Mouse (Mus musculus) lung, adult 2 months (tissue): ENCODE data around the gene Cmtm6. TPM values are rescaled to one million over a fixed set of nuclear protein-coding genes. Genes with fewer than 3 reads are reported as not detected.

Experiments
- DNase-seq: peaks from one replicate; pipeline ENCODE4 v3.0.0; 2022
- H3K4me1 ChIP-seq: fragments of 200-500 bp; 2 replicates; pipeline ENCODE4 v1.6.1; 2011; ENCODE audit warnings: low read length; ENCODE audit not compliant: control insufficient read depth, insufficient read depth
- H3K4me3 ChIP-seq: fragments of 200-500 bp; replicated peaks from 2 replicates; pipeline ENCODE3; 2011; ENCODE audit warnings: low read depth, mild to moderate bottlenecking, control low read depth, low read length; ENCODE audit errors: extremely low read depth
- CTCF ChIP-seq: fragments of 200-500 bp; IDR thresholded peaks from 2 replicates; pipeline ENCODE4 v1.5.1; 2011; ENCODE audit warnings: mild to moderate bottlenecking, low read length, control low read depth; ENCODE audit not compliant: insufficient read depth
- POLR2A ChIP-seq: fragments of 200-500 bp; IDR thresholded peaks from 2 replicates; pipeline ENCODE4 v1.6.1; 2011; ENCODE audit warnings: low read depth, mild to moderate bottlenecking, control low read depth, low read length, borderline replicate concordance; ENCODE audit errors: extremely low read depth
- WGBS: fragments of 180-500 bp; shearing (Covaris S2); methylation state at CpG from one replicate; pipeline ENCODE4 v1.1.7; 2018; 5-methylcytosine and 5-hydroxymethylcytosine counted together
- polyA plus RNA-seq: library from polyadenylated mRNA; depleted of rRNA; stranded (reverse); fragments of >200 nt; gene quantifications from 2 replicates; pipeline ENCODE4 v1.2.3, GENCODE M21; 2012

Gene Cmtm6
- polyA plus RNA-seq, 1 experiment = 79.8 TPM

DNA sequence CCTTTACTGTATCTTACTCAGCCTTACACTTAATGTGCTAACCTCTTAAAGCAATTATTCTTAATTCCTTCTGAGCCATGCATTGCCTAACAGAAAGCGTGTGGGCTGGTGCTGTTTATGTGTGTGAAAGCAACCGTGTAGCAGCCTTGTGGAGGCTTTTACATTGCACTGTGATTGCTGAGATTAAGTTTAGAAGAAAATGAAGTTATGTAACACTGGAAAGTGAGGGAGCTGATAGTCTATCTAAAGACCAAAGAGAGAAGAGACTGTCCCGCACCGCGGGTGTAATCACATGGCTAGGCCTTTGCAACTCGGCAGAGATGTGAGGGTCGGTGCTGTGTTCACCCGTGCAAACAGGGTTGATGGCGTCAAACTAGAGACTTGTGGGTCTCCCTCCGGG is 16.1 kb downstream of the Cmtm6 start:
- TF ChIP-seq POLR2A (no peak), CTCF (no peak)
- 82% methylated on average over 10 of the region's 10 CpGs for WGBS
- Histone ChIP-seq H3K4me1 (peaks cover 4% of the 10 kb centered on the region), H3K4me3 (no peak overlapping the region)
- no peak for DNase-seq

DNA sequence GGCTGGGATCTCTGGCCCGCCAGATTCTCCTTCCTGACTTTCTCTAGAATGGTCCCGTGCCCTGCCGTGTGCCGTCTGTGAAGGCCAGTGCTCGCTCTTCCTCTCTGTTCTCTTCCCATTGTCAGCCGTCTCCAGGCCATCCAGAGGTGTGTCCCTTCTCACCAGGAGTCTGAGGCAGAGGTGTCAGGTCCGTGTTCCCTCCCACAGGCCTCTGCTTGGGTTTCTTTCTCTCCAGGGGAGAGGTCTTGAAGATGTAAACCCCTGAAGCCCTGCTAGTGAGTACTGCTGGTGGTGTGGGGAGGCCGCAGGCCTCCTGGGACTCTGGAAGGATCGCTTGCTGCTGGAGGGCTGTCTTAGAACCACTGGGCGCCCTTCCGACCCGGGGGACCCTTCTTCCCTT is 16.6 kb downstream of the Cmtm6 start:
- peaks cover under 1% of the 10 kb centered on the region for H3K4me1 ChIP-seq
- DNase-seq = no peak
- WGBS = 89% methylated on average over 12 of the region's 12 CpGs
- H3K4me3 ChIP-seq = no peak overlapping the region
- TF ChIP-seq POLR2A = no peak
- no peak for TF ChIP-seq CTCF

DNA sequence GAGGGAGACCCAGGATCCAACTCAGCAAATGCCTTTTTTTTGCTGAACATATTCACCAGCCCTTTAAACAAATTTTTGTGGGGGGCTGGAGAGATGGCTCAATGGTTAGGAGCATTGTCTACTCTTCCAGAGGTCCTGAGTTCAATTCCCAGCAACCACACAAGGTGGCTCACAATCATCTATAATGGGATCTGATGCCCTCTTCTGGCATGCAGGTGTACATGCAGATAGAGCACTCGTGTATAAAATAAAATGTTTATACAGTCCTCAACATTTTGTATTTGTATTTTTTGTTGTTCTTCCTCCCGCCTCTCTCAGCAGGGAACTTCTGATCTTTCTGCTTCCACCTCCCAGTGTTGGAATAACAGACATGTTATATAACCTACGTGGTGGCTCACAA is 20.7 kb downstream of the Cmtm6 start:
- DNase-seq = no peak
- TF ChIP-seq CTCF = no peak
- TF ChIP-seq POLR2A = no peak
- Histone ChIP-seq H3K4me1 (no peaks in the 10 kb centered on the region), H3K4me3 (no peak overlapping the region)
- WGBS = 75% methylated on average over 3 of the region's 3 CpGs

DNA sequence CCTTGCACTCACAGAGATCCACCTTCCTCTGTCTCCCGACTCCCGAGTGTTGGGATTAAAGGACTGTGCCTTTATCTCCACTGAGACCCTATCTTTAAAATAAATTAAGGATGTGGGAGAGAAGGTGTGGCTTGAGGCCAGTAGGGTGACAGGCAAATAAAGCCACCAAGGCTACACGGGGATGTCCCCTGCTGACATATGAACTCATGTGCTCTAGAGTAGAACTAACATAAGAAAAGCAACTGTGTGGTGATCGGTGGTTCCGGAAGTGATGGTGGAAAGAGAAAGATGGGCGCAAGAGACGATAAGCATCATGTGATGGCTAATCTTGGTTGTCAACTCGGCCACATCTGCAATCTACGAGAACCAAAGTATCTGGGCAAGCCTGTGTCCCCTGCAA is 21.4 kb downstream of the Cmtm6 start:
- Histone ChIP-seq H3K4me3 (no peak overlapping the region), H3K4me1 (no peaks in the 10 kb centered on the region)
- 58% methylated on average over 9 of the region's 9 CpGs for WGBS
- DNase-seq = no peak
- TF ChIP-seq POLR2A (no peak), CTCF (no peak)

DNA sequence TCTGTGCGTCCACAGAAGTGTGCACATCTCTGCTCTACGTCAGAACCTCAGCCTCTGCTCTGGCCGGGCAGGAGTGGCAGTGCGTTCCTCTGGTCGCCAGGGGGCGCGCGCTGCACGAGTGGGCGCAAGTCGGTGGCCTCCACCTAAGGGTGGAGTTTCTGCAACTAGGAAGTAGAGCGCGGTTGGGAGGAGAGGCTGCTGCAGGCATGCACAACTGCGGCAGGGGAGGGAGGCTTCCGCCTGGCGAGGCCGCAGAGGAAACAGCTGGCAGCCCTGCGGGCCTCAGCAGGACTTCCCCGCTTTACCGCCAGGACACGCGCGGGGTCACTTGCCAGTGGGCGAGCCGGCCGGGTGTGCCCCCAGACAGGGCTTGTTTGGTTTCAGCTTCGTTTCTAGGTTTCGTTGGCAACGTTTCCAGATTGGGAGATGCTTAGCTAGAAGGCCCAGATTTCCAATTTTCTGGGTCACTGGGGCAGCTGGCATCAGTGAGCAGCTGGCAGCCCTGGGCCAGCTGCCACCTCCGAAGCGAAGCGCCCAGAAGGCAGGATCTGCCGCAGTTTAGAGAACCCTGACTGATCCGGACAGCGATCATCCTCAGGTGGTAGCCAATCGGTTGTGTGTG is 22.1 kb downstream of the Cmtm6 start:
- DNase-seq = peak; percentile 90
- 2% methylated on average over 36 of the region's 36 CpGs for WGBS
- H3K4me3 ChIP-seq = peak overlapping the region; percentile 55
- H3K4me1 ChIP-seq = no peaks in the 10 kb centered on the region
- peak; percentile 57; the same call in 1 of the 2 replicates for TF ChIP-seq POLR2A
- peak; percentile 73 for TF ChIP-seq CTCF

DNA sequence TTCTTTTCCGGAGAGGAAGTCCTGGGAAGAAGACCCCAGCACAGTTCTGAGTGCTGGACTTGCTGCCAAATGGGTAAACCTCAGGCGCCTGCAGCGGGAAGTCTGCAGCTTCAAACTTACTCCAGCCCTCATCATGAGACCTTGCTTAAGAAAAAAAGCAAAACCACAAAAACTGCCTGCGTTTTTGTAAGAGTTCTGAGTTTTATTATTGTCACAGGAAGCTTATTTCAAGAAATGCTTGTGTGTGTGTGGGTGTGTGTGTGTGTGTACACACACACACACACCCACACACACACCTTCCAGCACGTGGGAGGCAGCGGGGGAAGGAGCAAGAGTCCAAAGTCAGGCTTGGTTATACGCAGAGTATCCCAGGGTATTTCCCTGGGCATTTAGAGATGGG is 27.4 kb downstream of the Cmtm6 start:
- DNase-seq = no peak
- WGBS = 59% methylated on average over 7 of the region's 7 CpGs
- Histone ChIP-seq H3K4me1 (no peaks in the 10 kb centered on the region), H3K4me3 (no peak overlapping the region)
- no peak for TF ChIP-seq CTCF
- no peak for TF ChIP-seq POLR2A

DNA sequence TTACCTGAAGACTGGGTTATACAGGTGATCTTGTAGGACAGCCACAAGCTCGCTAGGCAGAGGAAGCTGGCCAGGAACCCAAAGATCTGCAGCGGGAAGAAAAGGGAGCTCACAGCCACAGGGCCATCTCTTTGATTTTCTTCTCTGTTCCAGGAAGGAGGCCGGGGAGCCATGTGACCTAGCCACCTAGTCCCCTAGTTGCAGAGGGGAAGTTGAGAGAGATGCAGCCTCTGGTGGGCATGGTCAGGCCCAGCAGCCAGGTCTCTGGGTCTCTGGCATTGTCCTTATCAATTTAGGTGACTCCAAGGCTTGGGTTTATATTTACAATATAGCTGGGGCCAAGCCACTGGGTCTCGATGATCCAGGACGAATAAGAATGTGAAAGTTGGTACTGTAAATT is 27.9 kb downstream of the Cmtm6 start:
- 78% methylated on average over 5 of the region's 5 CpGs for WGBS
- TF ChIP-seq POLR2A (no peak), CTCF (no peak)
- DNase-seq = no peak
- H3K4me3 ChIP-seq = no peak overlapping the region
- H3K4me1 ChIP-seq = no peaks in the 10 kb centered on the region

DNA sequence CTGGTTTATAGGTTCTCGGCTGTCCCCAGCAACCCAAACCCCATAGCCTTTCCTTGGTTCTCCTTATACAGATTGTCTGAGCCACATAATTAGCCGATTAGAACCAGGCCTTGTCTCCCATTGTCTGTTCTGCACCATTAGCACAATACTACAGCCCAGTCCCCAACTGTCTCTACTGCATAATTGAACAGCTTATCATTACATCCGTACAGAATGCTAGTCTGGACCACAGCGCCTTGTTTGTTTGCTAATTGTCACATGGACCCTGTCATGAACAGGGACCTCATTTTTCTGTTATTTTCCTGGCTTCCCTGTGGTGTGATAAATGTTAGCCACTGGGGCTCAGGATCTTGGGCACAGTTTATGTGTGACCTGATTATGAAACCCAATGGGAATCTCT is 29.0 kb downstream of the Cmtm6 start:
- TF ChIP-seq POLR2A = no peak
- 88% methylated on average over 4 of the region's 4 CpGs for WGBS

DNA sequence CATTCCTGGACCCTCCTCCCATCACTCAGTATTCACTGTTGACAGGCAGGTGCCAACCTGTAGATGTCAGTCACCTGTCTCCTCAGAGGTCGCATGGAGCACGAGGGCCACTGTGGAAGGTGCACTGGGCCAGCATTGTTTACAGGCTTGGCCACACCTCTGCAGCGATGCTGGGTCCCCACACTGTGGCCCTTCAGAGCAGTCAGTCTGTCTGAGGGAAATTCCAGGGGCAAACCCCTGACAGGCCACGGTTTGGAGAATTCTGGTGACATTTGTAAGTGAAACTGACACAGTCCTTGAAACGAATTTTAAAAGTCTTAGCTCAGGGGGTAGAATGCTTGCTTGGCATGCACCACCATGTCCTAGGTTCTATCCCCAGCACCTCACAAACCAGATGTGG is 29.4 kb downstream of the Cmtm6 start:
- DNase-seq = no peak
- WGBS = 72% methylated on average over 5 of the region's 5 CpGs
- H3K4me1 ChIP-seq = no peaks in the 10 kb centered on the region
- TF ChIP-seq POLR2A (no peak), CTCF (no peak)
- H3K4me3 ChIP-seq = no peak overlapping the region

More for the DNA sequence above, 29.0 kb downstream of the Cmtm6 start:
- no peak for DNase-seq
- H3K4me1 ChIP-seq = no peaks in the 10 kb centered on the region
- no peak overlapping the region for H3K4me3 ChIP-seq

DNA sequence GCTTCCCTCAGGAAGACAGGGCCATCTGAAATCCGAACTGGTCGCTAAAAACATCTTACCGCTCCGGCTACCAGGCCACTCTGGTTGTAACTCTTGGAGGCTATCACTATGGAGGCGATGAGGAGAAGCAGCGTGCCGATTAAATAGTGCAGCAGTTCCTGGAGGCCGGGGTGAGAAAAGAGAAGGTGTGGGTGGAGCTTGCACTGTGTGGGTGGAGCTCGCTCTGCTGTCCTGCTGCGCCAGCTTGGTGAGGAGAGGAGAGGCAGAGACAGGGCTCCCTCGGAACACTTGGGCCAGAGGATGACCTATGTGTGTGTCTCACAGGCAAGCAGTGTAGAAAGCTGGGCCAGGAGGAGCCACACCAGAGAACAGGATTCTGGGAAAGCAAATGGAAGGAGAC is 30.9 kb downstream of the Cmtm6 start:
- TF ChIP-seq CTCF (no peak), POLR2A (no peak)
- 69% methylated on average over 11 of the region's 11 CpGs for WGBS
- DNase-seq = no peak
- H3K4me1 ChIP-seq = no peaks in the 10 kb centered on the region
- no peak overlapping the region for H3K4me3 ChIP-seq
